Mouse (Mus musculus) olfactory bulb, adult 2 months (tissue): Measurements from ENCODE around the gene Rbm18.

Experiments used
- CTCF ChIP-seq: fragments of 200-500 bp; IDR thresholded peaks from 2 replicates; pipeline ENCODE4 v1.5.1; 2012; ENCODE audit warnings: low read depth, mild to moderate bottlenecking, low read length, moderate library complexity; ENCODE audit not compliant: insufficient read depth
- POLR2A ChIP-seq: fragments of 200-500 bp; IDR thresholded peaks from 2 replicates; pipeline ENCODE4 v1.6.1; 2012; ENCODE audit warnings: mild to moderate bottlenecking, low read depth, low read length, moderate library complexity; ENCODE audit not compliant: insufficient read depth

- no peak for TF ChIP-seq CTCF
- TF ChIP-seq POLR2A: no peak
Measured at GRCm38 (mm10) chr2:36148876-36149365, 12.3 kb upstream of the Rbm18 start.
